Mouse (Mus musculus): ENCODE measurements around the gene Hipk1.

The Hipk1 gene

GRCm38 (mm10) chr3:103746711-103747110 is 44.7 kb downstream of the Hipk1 start:
- no peak for DNase-seq (ENCODE audit: low spot score in 2 of 2)

- no peak for DNase-seq (ENCODE audit: low spot score in 2 of 2)
Measured at GRCm38 (mm10) chr3:103745001-103745770, 46.2 kb downstream of the Hipk1 start.

DNA sequence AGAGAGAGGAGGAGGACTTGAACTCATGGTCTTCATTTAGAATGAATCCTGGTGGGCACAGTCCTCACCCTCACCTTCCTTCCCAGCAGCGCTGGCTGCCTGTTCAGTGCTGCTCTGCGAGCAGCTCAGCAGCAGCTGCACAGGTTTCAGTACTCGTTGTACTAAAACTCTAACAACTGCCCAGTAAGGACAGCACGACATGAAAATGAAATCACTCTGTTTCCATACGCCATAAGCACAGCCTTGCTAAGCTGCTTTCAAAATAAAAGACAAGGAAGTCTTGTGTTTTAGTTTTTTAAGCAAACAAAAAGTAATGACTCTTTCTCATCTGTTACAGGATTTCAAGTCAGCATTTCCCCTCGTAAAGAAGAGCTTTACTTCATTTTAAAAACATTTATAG is 48.2 kb downstream of the Hipk1 start:
- DNase-seq (ENCODE audit: low spot score in 2 of 2), result no peak

DNA sequence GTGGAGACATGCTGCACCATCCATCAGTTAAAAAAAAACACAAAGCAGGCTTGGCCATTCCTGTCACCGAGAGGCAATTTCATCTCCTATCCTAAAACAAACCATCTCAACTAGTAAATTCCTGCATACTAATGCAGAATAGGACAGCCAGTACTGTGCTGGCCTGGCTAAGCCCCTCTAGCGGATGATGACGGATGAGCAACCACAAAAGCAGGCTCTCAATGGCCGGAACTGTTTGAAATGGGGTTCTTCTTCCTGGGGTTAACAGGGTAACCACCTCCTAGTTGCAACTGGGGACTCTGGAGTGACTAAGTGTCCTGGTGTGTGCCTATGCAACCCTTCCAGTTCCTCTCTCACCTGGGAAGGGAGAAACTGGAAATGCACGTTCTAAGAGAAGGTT is 51.0 kb downstream of the Hipk1 start:
- DNase-seq (ENCODE audit: low spot score in 2 of 2), result no peak

DNA sequence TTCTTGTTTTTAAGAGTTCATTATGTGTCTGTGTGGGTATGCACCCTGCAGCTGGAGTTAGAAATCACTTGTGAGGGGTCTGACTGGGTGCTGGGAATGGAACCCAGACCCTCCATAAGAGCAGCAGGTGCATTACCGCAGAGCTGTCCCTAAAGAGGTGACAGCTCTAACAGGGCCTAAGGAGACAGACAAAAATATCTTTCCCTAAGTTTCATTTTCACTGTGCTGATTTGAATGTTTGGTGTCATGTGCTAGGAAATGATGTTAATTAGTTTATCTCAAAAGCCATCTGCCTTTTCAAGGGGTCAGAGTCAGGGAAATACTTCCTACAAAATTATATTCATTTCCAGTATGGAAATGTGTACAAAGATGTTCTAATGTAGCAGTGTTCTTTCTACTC is 52.0 kb downstream of the Hipk1 start, which contains the start of gene Gm10964:
TSS of gene Gm10964 (plus strand) at position 38 of the 400 bp plus-strand sequence.
- DNase-seq (ENCODE audit: low spot score in 2 of 2), result no peak

- peak; percentile 81 to 84 for DNase-seq (ENCODE audit: low spot score in 2 of 2)
Measured at GRCm38 (mm10) chr3:103737778-103738571, 53.4 kb downstream of the Hipk1 start, which contains the start of gene Olfml3. Gene Olfml3 (minus strand): TSS chr3:103738001.

GRCm38 (mm10) chr3:103737061-103737754 is 54.2 kb downstream of the Hipk1 start:
- peak in 1 of 2 experiments; percentile 37 for DNase-seq (ENCODE audit: low spot score in 2 of 2)

- DNase-seq (ENCODE audit: low spot score in 2 of 2), result no peak
Measured at GRCm38 (mm10) chr3:103735776-103736600, 55.4 kb downstream of the Hipk1 start.

GRCm38 (mm10) chr3:103734696-103735519 is 56.5 kb downstream of the Hipk1 start:
- DNase-seq (ENCODE audit: low spot score in 2 of 2), result peak in 1 of 2 experiments; percentile 48

GRCm38 (mm10) chr3:103733799-103734695 is 57.3 kb downstream of the Hipk1 start:
- no peak for DNase-seq (ENCODE audit: low spot score in 2 of 2)

DNA sequence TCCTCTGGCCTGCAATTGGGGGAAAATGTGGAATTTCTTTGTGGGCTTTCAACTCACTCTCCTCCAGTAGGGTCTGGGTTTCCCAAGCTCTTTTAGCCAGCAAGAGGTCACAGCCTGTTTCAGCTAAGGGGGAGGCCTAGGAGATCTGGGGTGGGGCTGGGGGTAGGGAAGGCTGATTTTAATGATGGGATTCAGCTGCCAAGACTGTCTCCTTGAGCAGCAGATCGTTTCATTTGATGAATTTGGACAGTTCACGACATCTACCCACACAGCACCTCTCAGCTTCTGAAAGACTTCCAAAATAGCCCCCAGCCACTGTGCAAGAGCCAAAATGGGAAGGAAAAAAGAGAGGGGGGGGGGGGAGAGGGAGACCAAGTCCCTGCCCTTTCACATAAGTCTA is 58.2 kb downstream of the Hipk1 start:
- no peak for DNase-seq (ENCODE audit: low spot score in 2 of 2)

DNA sequence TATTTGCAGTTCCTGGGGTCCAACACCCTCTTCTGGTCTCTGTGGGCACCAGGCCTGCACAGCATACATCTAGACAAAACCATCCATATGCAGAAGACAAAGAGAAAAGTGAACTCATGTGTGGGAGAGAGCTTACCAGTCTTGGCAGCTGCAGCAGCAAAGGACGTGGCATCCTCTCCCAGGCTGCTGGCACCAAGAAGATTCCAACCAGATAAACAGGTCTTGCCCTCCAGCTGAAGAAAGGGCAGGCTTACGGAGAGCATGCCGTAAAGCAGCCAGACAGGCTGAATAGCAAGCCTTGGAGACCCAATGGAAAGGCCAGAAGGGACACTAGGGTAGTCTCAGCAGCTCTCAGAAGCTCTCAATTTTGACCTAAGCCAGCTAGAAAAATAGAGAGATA is 59.2 kb downstream of the Hipk1 start:
- DNase-seq (ENCODE audit: low spot score in 2 of 2), result no peak

DNA sequence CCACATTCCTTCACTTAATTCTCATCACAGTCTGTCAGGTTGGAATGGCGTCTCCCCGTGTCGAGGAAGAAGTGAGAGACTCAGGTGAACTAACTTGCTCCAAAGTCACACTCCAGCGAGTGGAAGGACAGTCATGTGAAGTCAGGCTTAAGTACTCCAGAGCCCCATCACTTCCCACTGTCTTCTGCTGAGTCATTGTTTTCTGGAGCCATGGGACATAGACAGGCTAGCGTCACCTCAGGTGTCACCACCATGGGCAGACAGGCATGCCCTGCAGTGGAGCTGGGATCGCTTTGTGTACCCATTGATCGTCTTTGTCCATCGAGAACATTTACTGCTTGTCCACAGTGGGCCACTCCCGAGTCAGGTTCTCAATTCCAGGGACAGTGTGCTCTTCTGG is 61.5 kb downstream of the Hipk1 start:
- no peak for DNase-seq (ENCODE audit: low spot score in 2 of 2)

- no peak for DNase-seq (ENCODE audit: low spot score in 2 of 2)
Measured at GRCm38 (mm10) chr3:103727813-103728326, 63.5 kb downstream of the Hipk1 start.

GRCm38 (mm10) chr3:103726642-103727041 is 64.7 kb downstream of the Hipk1 start:
- DNase-seq (ENCODE audit: low spot score in 2 of 2), result no peak

- DNase-seq (ENCODE audit: low spot score in 2 of 2), result no peak
Measured at GRCm38 (mm10) chr3:103724137-103724536, 67.2 kb downstream of the Hipk1 start.

DNA sequence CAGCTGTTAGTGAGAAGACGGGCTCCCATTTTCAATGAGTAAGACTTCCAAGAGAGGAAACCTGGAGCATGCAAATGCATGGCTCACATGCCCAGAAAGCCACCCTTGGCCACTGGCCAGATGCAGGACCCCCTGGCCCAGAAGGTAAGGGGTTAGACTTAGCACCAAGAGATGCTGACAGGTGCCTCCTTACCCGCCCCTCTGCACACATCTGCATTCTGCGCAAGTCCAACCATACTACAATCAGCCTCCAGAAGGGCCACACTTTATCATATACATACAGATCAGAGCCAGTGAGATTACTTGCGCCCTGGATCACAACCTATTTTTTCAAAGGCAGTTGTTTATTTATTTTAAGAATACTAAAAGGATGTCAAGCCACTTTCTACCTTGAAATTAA is 72.6 kb downstream of the Hipk1 start:
- no peak for DNase-seq (ENCODE audit: low spot score in 2 of 2)

DNA sequence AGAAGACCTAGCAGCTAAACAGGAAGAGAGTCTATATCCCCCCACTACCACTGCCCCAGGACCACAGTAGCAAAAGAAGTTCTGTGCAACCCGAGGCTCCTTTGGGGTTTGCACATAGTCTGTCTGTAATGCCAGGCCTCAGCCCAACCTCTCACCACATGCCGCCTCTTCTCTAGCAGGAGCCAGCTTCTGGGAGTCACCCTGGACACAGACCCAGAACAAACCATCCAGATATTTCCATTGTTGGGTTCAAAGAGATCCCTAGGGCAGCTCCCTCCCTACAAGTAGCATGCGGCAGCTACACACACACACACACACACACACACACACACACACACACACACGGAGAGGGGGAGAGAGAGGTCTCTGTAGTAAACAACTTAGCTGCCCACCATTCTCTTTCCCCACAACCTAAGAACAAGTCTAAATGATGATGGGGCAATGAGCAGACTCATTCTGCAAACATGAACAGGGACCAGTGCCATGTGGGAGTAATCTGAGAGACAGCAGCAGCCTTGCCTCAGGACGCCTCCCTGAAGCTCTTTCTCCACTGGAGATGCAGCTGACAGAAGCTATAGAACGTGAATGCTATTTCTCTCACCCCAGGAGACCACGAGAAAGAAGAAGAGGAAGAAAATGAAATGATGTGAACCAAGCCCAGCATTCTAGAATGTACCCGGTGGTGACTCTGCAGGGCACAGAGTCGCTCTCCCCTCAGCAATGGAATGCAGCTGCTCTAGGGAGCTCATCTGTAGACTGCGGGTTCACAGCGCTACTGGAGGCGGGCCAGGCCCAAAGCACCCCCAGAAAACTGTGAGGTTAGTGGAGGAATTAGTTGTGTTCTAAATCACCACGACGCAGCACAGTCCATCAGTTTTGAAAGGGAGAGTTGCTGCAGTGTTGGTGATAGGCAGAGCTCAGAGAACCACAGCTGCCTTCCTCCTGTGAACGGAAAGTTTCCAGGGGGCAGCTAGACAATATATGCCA is 74.3 kb downstream of the Hipk1 start:
- no peak for DNase-seq (ENCODE audit: low spot score in 2 of 2)

Data from urinary bladder, postnatal 36 days (tissue).